Comparison of ENCODE assay signal across 9 mouse cellular contexts in the genomic region with DNA sequence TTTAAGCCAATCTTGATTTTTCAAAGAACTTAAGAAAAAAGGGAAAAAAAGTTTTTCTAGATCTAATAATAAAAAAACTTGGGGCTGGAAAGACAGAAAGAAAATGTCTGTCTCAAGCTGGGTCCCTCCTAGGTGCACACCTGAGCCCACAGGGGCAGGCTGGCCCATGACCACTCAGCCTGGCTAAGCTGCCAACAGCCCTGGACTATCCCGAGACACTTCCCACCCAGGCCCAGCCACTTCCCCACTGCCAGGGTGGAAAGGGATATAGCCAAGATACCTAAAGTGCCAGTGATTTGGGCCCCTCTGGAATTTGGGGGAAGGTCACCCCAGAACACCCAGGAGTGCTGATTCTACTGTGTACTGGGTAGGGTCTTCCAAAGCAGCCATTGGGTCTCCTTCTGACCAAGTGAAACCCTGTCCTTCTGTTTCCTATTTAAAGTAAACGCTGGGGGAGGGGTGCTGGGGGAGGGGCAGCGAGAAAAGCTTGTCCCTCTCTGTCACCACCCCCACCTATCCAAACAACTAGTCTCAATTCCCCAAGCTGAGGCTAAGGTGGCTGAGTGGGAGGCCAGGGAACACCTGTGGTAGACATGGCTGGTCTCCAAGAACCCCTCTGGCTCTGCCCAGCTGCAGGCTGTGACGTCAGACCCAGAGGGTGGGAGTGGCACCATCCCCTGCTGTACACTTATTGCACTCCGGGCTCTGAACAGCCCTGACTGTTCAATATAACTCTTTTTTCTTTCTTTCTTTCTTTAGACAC.
A peak's percentile ranks its signal among the peaks of the same experiment; 100 is the strongest.
DNase-seq lines count a peak whose midpoint lies in the region; ATAC-seq and TF ChIP-seq lines count a peak whose summit lies in the region.
"Had no signal": no experiment of that assay in that cellular context is flagged by ENCODE, and none has a peak within 500 bp of the region (broad histone marks: within the 10 kb centered on the region; RNA-seq: fewer than 3 reads in every experiment).

No protein-coding gene starts in this region.

- H3K9ac ChIP-seq in heart, adult 2 months (ENCODE audit: low read depth, low read length) = no peak overlapping the region
- no peak overlapping the region for H3K9ac ChIP-seq in embryonic facial prominence, embryonic 15.5 days
- H3K9ac ChIP-seq in forebrain, embryonic 15.5 days (replicated peaks) = no peak overlapping the region
- H3K9ac ChIP-seq: liver, embryonic 14.5 days had no signal

- no peaks in the 10 kb centered on the region for H3K27me3 ChIP-seq in heart, adult 2 months (ENCODE audit: control insufficient read depth, insufficient read depth, low read length)
- H3K27me3 ChIP-seq in embryonic facial prominence, embryonic 15.5 days = no peaks in the 10 kb centered on the region
- no peaks in the 10 kb centered on the region for H3K27me3 ChIP-seq in forebrain, embryonic 15.5 days

- no peak overlapping the region for H3K4me2 ChIP-seq in embryonic facial prominence, embryonic 15.5 days (replicated peaks)
- no peak overlapping the region for H3K4me2 ChIP-seq in forebrain, embryonic 15.5 days (replicated peaks)

- H3K4me3 ChIP-seq in heart, adult 2 months = no peak overlapping the region
- H3K4me3 ChIP-seq in embryonic facial prominence, embryonic 15.5 days (replicated peaks) = no peak overlapping the region
- no peak overlapping the region for H3K4me3 ChIP-seq in forebrain, embryonic 15.5 days

- no peak for TF ChIP-seq CTCF in heart, adult 2 months (IDR thresholded peaks at IDR 0.05)

- peak in 1 of 2 experiments; percentile 16 for DNase-seq in heart, adult 2 months
- no peak for DNase-seq in heart, adult 8-10 months (ENCODE audit: low spot score)
- peak; percentile 36 for DNase-seq in A20 (ENCODE audit: low read depth, low spot score)
- DNase-seq in lung, postnatal 4 days = peak; percentile 55 to 58
- no peak for DNase-seq in layer of hippocampus, postnatal 36 days
- DNase-seq in left cerebral cortex, adult 9 months (ENCODE audit: low spot score in 2 of 2) = no peak

- H3K9me3 ChIP-seq in embryonic facial prominence, embryonic 15.5 days (replicated peaks) = no peaks in the 10 kb centered on the region
- H3K9me3 ChIP-seq in forebrain, embryonic 15.5 days = no peaks in the 10 kb centered on the region

- H3K4me1 ChIP-seq in heart, adult 2 months (ENCODE audit: control insufficient read depth, insufficient read depth, low read length) = peaks cover 15% of the 10 kb centered on the region
- H3K4me1 ChIP-seq in embryonic facial prominence, embryonic 15.5 days = peaks cover 47% of the 10 kb centered on the region
- H3K4me1 ChIP-seq in forebrain, embryonic 15.5 days = peaks cover 22% of the 10 kb centered on the region

- TF ChIP-seq EP300 in heart, adult 2 months (IDR thresholded peaks at IDR 0.05; ENCODE audit: insufficient read depth, low read depth, low read length) = no peak

- H3K27ac ChIP-seq in heart, adult 2 months = peak overlapping the region; percentile 61
- H3K27ac ChIP-seq in embryonic facial prominence, embryonic 15.5 days (replicated peaks) = peak overlapping the region; percentile 79
- H3K27ac ChIP-seq in forebrain, embryonic 15.5 days (replicated peaks) = no peak overlapping the region
- H3K27ac ChIP-seq: liver, embryonic 14.5 days had no signal

- H3K36me3 ChIP-seq in heart, adult 2 months (ENCODE audit: control insufficient read depth, insufficient read depth, low read length) = no peaks in the 10 kb centered on the region
- no peaks in the 10 kb centered on the region for H3K36me3 ChIP-seq in embryonic facial prominence, embryonic 15.5 days
- no peaks in the 10 kb centered on the region for H3K36me3 ChIP-seq in forebrain, embryonic 15.5 days

- H3K79me2 ChIP-seq in heart, adult 2 months (replicated peaks; ENCODE audit: control insufficient read depth, insufficient read depth, low read length) = no peaks in the 10 kb centered on the region

- TF ChIP-seq POLR2A in heart, adult 2 months (IDR thresholded peaks at IDR 0.05; ENCODE audit: insufficient read depth, low read depth, low read length) = no peak

- intact Hi-C loops in heart, adult 2 months (cut with DNase I) = loop anchor here (2.0 to 5.0 kb wide), 3 partner anchors 26 to 46 kb away; no protein-coding TSS in a partner anchor

- WGBS in heart, adult 2 months = 33% methylated on average over 5 of the region's 5 CpGs
- WGBS in embryonic facial prominence, embryonic 15.5 days = 15% methylated on average over 5 of the region's 5 CpGs
- WGBS in forebrain, embryonic 15.5 days = 48% methylated on average over 5 of the region's 5 CpGs

- no peak for ATAC-seq in embryonic facial prominence, embryonic 15.5 days (ENCODE audit: insufficient number of reproducible peaks, low FRiP score, low TSS enrichment, low read depth)
- no peak for ATAC-seq in forebrain, embryonic 15.5 days (replicated peaks)

Comparison
In these comparisons a context has a peak if more than half of its experiments do, and no peak if none do; other contexts are left out.
1. DNase-seq: peak in A20 (single experiment) and lung, postnatal 4 days (2 of 2); none in heart, adult 8-10 months (single experiment), layer of hippocampus, postnatal 36 days (0 of 2) and left cerebral cortex, adult 9 months (0 of 2).